Mouse (Mus musculus) liver, adult 2 months (tissue): ENCODE measurements at regions not wholly inside any gene's neighbourhood (a gene's known extent, or its start where the extent isn't known, plus 50 kb on each side); places are given as distances from the start of the nearest gene placed in this dataset.

ENCODE experiments used
- CTCF ChIP-seq: fragments of 200-500 bp; IDR thresholded peaks from 2 replicates; pipeline ENCODE4 v1.5.1; 2011; ENCODE audit warnings: low read depth, low read length, control low read depth
- POLR2A ChIP-seq: fragments of 200-500 bp; IDR thresholded peaks from 2 replicates; pipeline ENCODE4 v1.6.1; 2011; ENCODE audit warnings: low read length, control low read depth; ENCODE audit not compliant: insufficient read depth; ENCODE audit errors: extremely low read depth

- TF ChIP-seq CTCF (no peak), POLR2A (no peak)
These were observed 681.8 kb upstream of the Msl3l2 start for GRCm38 (mm10) chr10:55424943-55425342.
